Mouse (Mus musculus) embryo, embryonic 10 days (tissue): ENCODE measurements at regions not wholly inside any gene's neighbourhood (a gene's known extent, or its start where the extent isn't known, plus 50 kb on each side); places are given as distances from the start of the nearest gene placed in this dataset.

Experiments
- DNase-seq: peaks from one replicate; pipeline ENCODE4 v3.0.0-alpha.2; 2015; ENCODE audit warnings: low spot score

- DNase-seq: peak; percentile 9
Observed at GRCm38 (mm10) chr15:63532337-63533055, 312.5 kb downstream of the Gsdmc2 start.

GRCm38 (mm10) chr15:63527318-63527717, 317.7 kb downstream of the Gsdmc2 start:
- no peak for DNase-seq

GRCm38 (mm10) chr15:63526820-63527219, 318.2 kb downstream of the Gsdmc2 start:
- no peak for DNase-seq

GRCm38 (mm10) chr15:63517301-63517700, 327.7 kb downstream of the Gsdmc2 start:
- no peak for DNase-seq

GRCm38 (mm10) chr15:63500453-63500852, 344.5 kb downstream of the Gsdmc2 start:
- DNase-seq: peak; percentile 9

- DNase-seq: no peak
Observed at GRCm38 (mm10) chr15:63498483-63498882, 346.5 kb downstream of the Gsdmc2 start.

- no peak for DNase-seq
Observed at GRCm38 (mm10) chr15:63497207-63497606, 347.8 kb downstream of the Gsdmc2 start.

- no peak for DNase-seq
Observed at GRCm38 (mm10) chr15:63484910-63485309, 360.1 kb downstream of the Gsdmc2 start.

- peak; percentile 7 for DNase-seq
Observed at GRCm38 (mm10) chr15:63484217-63484887, 360.6 kb downstream of the Gsdmc2 start.

GRCm38 (mm10) chr15:63479270-63479805, 365.6 kb downstream of the Gsdmc2 start:
- DNase-seq: no peak

GRCm38 (mm10) chr15:63466916-63467315, 378.1 kb downstream of the Gsdmc2 start:
- DNase-seq: no peak

GRCm38 (mm10) chr15:63452529-63452928, 392.4 kb downstream of the Gsdmc2 start:
- no peak for DNase-seq

- no peak for DNase-seq
Observed at GRCm38 (mm10) chr15:63446288-63446687, 398.7 kb downstream of the Gsdmc2 start.

GRCm38 (mm10) chr15:63445016-63445415, 400.0 kb downstream of the Gsdmc2 start:
- no peak for DNase-seq

- no peak for DNase-seq
Observed at GRCm38 (mm10) chr15:63442146-63442780, 402.7 kb downstream of the Gsdmc2 start.

- no peak for DNase-seq
Observed at GRCm38 (mm10) chr15:63412649-63413048, 432.3 kb downstream of the Gsdmc2 start.

- DNase-seq: no peak
Observed at GRCm38 (mm10) chr15:63411771-63412118, 433.2 kb downstream of the Gsdmc2 start.

GRCm38 (mm10) chr15:63410994-63411770, 433.8 kb downstream of the Gsdmc2 start:
- DNase-seq: no peak

GRCm38 (mm10) chr15:63400445-63400844, 444.5 kb downstream of the Gsdmc2 start:
- DNase-seq: no peak

GRCm38 (mm10) chr15:63400011-63400410, 445.0 kb downstream of the Gsdmc2 start:
- DNase-seq: no peak

GRCm38 (mm10) chr15:63397485-63397884, 447.5 kb downstream of the Gsdmc2 start:
- DNase-seq: no peak

- no peak for DNase-seq
Observed at GRCm38 (mm10) chr15:63377258-63377657, 467.7 kb downstream of the Gsdmc2 start.
